Mouse (Mus musculus) 3T3-L1 (cell line): ENCODE data around the gene Serf2.
"Not testable (repeated sequence)": the region's sequence is repeated elsewhere in the genome, so short reads cannot be mapped to it uniquely, and the experiment has no call there.

ENCODE experiments used
- DNase-seq: peaks from one replicate; pipeline ENCODE4 v3.0.0-alpha.2; 2015; ENCODE audit warnings: low read depth, low spot score

The Serf2 gene

GRCm38 (mm10) chr2:121447006-121447405, 2.0 kb upstream of the Serf2 start:
- DNase-seq = peak; percentile 83

DNA sequence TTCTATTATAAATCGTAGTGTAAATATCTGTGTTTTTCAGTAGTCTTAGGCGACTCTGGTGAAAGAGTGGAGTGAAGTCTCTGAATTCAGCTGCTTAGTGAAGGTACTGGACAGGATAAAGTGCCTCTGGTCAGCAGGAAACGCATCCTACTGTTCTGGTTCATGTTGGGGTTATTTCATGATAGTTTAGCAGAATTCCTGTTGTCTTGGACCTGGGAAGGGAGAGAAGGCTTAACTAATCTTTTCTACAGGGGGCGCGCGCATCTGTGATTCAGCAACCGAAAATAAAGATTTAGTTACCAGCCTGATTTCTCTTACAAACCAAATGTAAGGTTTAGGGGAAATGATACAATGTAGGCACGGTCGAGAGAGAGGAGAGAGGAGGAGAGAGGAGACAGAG, 859 bp upstream of the Serf2 start:
- peak; percentile 86 for DNase-seq

- DNase-seq = no peak
These were observed 583 bp downstream of the Serf2 start for GRCm38 (mm10) chr2:121449545-121450011.

- peak; percentile 39 for DNase-seq
These were observed 1.1 kb downstream of the Serf2 start for GRCm38 (mm10) chr2:121450093-121450492.

GRCm38 (mm10) chr2:121452361-121452760, 3.4 kb downstream of the Serf2 start:
- DNase-seq = peak; percentile 49

- peak; percentile 62 for DNase-seq
These were observed 4.0 kb downstream of the Serf2 start, which contains the start of gene Hypk for GRCm38 (mm10) chr2:121452990-121453389. Gene Hypk, plus strand, starts transcription at chr2:121453290.

GRCm38 (mm10) chr2:121453917-121454316, 4.9 kb downstream of the Serf2 start:
- DNase-seq = no peak

DNA sequence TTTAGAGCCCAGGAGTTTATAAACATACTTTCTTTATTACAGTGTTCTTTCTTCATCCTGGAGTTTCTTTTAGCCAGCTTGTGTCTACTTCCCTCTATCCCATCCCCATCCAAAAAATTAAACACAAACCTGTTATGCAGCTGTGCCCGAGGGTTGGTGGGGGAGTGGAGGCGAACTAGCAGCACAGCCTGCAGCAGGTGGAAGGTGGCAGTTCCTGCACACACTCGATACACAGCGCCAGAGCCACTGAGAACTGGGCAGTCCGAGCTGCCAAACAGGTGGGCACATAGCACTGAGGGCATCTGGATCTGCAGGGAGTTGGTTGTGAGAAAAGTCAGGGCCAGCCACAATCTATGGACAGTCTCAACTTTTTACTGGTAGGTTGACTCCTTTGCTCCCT, 6.5 kb downstream of the Serf2 start:
- DNase-seq = no peak

DNA sequence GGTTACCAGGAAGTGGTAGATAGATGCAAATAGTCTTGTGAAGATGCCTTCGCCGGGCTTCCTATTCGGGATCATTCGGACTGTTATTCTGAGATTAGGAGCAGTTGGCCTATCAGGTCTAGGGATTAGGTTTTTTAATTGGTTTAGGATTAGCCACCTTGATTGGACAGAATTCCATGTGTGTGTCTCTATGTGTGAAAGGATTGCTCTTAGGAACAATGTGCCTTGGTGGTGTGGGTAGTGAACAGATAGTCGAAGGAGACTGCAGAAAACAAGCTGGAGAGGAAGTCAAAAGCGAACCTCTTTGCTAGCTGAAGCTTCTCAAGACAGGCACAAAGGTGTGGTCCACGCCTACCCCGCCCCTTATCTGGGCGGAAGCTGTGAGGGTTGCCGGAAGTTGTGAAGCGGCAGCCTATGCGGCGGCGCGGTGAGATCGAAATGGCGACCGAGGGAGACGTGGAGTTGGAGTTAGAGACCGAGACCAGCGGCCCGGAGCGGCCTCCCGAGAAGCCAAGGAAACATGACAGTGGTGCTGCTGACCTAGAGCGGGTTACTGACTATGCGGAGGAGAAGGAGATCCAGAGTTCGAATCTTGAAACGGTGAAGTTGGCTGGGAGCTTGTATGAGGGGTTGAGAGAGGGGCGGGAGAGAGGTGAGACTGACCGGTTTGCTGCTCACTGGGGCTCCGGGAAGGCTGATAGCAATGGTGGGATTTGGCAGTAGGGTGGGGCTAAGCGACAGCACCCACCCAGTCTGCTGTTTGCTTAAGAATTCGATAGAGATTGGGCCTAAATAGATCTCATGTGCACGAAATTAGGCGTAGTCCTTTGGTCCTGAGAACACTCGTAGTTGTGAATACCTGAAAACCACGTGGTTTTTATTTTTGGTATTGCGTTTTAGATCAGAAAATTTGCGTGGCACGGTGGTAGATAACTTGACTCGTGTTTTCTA, 8.0 kb downstream of the Serf2 start, which contains the start of gene Serinc4:
Gene Serinc4, minus strand, starts transcription at position 90 of the 951 bp plus-strand sequence.
- peak; percentile 93 for DNase-seq

GRCm38 (mm10) chr2:121460071-121460470, 11.1 kb downstream of the Serf2 start:
- DNase-seq = peak; percentile 70

DNA sequence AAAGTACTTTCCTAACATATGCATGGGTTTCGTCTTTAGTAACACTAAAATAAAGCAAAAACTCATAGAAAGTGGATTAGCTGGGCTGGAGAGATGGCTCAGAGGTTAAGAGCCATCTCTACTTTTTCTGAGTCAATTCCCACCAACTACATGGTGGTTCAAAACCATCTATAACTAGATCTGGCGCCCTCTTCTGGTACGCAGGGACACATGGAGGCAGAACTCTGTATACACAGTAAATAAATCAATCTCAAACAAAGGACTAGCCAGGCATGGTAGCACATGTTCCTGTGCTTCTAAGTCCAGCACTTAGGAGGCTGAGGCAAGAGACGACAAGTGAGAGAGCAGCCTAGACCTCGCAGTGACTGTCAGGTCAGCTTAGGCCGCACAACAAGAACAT, 20.0 kb downstream of the Serf2 start:
- not testable (repeated sequence) for DNase-seq

DNA sequence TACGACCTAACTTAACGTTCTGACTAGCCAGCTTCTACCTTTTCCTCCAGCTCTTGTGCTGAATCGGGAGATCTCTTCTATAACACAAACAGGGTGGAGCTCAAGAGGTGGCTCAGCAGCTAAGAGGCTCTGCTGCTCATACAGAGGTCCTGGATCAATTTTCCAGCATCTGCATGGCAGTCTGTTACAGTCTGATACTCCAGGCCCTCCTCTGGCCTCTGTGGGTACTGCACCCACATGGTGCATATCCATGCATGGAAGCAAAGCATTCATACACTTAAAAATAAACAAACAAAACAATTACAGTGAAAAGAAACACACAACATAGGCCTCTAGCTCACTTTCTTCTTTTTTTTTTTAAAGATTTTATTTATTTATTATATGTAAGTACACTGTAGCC, 23.8 kb downstream of the Serf2 start:
- DNase-seq = not testable (repeated sequence)

GRCm38 (mm10) chr2:121473301-121474179, 24.5 kb downstream of the Serf2 start, which contains the start of gene Mfap1b:
Gene Mfap1b, minus strand, starts transcription at chr2:121474067.
- DNase-seq = peak; percentile 96

GRCm38 (mm10) chr2:121474180-121474535, 25.2 kb downstream of the Serf2 start:
- no peak for DNase-seq

- not testable (repeated sequence) for DNase-seq
These were observed 26.3 kb downstream of the Serf2 start for GRCm38 (mm10) chr2:121475306-121475705.

- no peak for DNase-seq
These were observed 28.7 kb downstream of the Serf2 start for GRCm38 (mm10) chr2:121477491-121478266.

DNA sequence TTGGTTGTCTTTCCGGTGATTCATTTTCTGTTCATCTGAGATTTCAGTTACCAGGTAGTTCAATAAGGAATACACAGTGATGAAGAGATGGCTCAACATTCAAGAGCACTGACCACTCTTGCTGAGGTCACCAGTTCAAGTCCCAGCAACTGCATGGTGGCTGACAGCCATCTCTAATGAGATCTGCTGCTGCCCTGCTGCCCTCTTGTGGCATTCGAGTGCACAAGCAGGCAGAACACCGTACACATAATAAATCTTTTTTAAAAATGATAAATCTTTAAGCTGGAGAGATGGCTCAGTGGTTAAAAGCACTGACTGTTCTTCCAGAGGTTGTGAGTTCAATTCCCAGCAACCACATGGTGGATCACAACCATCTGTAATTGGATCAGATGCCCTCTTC, 31.5 kb downstream of the Serf2 start:
- peak; percentile 78 for DNase-seq

- DNase-seq = not testable (repeated sequence)
These were observed 31.9 kb downstream of the Serf2 start for GRCm38 (mm10) chr2:121480916-121481315.

DNA sequence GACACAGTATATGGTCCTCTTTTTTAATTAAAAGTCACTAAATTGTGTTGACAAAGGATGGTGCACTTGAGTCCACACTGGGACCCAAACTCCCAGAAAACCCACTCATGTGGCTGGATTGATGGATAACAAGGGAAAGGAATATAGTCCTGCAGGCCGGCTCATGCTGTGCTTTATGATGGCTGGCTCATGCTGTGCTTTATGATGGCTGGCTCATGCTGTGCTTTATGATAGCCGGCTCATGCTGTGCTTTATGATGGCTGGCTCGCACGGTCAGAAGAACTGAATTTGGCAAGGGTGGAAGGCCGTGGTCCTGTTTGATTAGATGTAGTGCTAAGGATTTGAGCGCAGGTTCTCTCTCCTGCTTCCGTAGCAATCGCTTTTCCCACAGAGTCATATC, 34.6 kb downstream of the Serf2 start:
- DNase-seq = no peak

- DNase-seq = not testable (repeated sequence)
These were observed 35.4 kb downstream of the Serf2 start for GRCm38 (mm10) chr2:121484403-121484802.

DNA sequence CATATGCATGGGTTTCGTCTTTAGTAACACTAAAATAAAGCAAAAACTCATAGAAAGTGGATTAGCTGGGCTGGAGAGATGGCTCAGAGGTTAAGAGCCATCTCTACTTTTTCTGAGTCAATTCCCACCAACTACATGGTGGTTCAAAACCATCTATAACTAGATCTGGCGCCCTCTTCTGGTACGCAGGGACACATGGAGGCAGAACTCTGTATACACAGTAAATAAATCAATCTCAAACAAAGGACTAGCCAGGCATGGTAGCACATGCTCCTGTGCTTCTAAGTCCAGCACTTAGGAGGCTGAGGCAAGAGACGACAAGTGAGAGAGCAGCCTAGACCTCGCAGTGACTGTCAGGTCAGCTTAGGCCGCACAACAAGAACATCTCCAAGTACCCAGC, 52.6 kb downstream of the Serf2 start:
- DNase-seq = not testable (repeated sequence)
